Mouse (Mus musculus) heart, postnatal 14 days (tissue): ENCODE measurements around the gene Gse1. TPM values are rescaled to one million over a fixed set of nuclear protein-coding genes. Genes with fewer than 3 reads are reported as not detected.

Experiments used
- DNase-seq, 2 experiments: peaks; one replicate each; pipeline ENCODE4 v3.0.0; 2021 to 2022
- intact Hi-C: fragments of 180-260 bp; cut with DNase I; formaldehyde crosslinking; loops from one replicate; pipeline ENCODE4 v1.15.1; 2025
- long read RNA-seq, 2 experiments: library from polyadenylated mRNA; stranded (forward); transcript quantifications; one replicate each; pipeline ENCODE4 v2.0.0; 2021
- total RNA-seq, 2 experiments: library from RNA; stranded (reverse); gene quantifications; 2 replicates each; pipeline ENCODE4 v1.2.3; 2021

Gse1 gene
- total RNA-seq, result 10 to 100 TPM; 29.0 to 33.1 TPM
- long read RNA-seq, experiment 1, full-length matches to known transcripts, result 2 of 8 reads
- long read RNA-seq, experiment 1, partial matches to known transcripts, result 2 of 8 reads
- long read RNA-seq, experiment 1, other reads (novel, unspliced or antisense), result 4 of 8 reads
- long read RNA-seq, experiment 2, full-length matches to known transcripts, result 1 of 10 reads
- long read RNA-seq, experiment 2, partial matches to known transcripts, result 3 of 10 reads
- long read RNA-seq, experiment 2, other reads (novel, unspliced or antisense), result 6 of 10 reads

- DNase-seq, result peak; percentile 88 to 89
- intact Hi-C loops, result loop anchor here (1.0 kb wide), 1 partner anchor 49 kb away; no protein-coding TSS in a partner anchor
These were observed at the start of gene Gse1 for GRCm38 (mm10) chr8:120227891-120228591. TSS of gene Gse1 (plus strand) at chr8:120228456.

GRCm38 (mm10) chr8:120179027-120179431 lies 49.2 kb upstream of the Gse1 start:
- intact Hi-C loops, result loop anchor here (1.0 to 10.0 kb wide), 7 partner anchors 33 to 418 kb away; partner anchors contain the start of gene Gse1
- DNase-seq, result peak; percentile 92 to 95

- no peak for DNase-seq
- intact Hi-C loops, result no loop called here
These were observed 47.7 kb upstream of the Gse1 start for GRCm38 (mm10) chr8:120180445-120180970.

GRCm38 (mm10) chr8:120181274-120181673 lies 47.0 kb upstream of the Gse1 start:
- intact Hi-C loops, result no loop called here

GRCm38 (mm10) chr8:120181861-120182414 lies 46.3 kb upstream of the Gse1 start:
- no peak for DNase-seq
- intact Hi-C loops, result no loop called here

More at GRCm38 (mm10) chr8:120181274-120181673, 47.0 kb upstream of the Gse1 start:
- DNase-seq, result no peak

GRCm38 (mm10) chr8:120184366-120184765 lies 43.9 kb upstream of the Gse1 start:
- DNase-seq, result peak; percentile 58 to 71
- intact Hi-C loops, result no loop called here

- DNase-seq, result peak; percentile 72 to 73
These were observed 43.1 kb upstream of the Gse1 start for GRCm38 (mm10) chr8:120184850-120185792.

GRCm38 (mm10) chr8:120186454-120186853 lies 41.8 kb upstream of the Gse1 start:
- intact Hi-C loops, result loop anchor here (5.0 kb wide), 1 partner anchor 181 kb away; no protein-coding TSS in a partner anchor
- peak; percentile 64 to 65 for DNase-seq

More at GRCm38 (mm10) chr8:120184850-120185792, 43.1 kb upstream of the Gse1 start:
- intact Hi-C loops, result loop anchor here (5.0 kb wide), 1 partner anchor 182 kb away; no protein-coding TSS in a partner anchor

GRCm38 (mm10) chr8:120188510-120188909 lies 39.7 kb upstream of the Gse1 start:
- DNase-seq, result peak; percentile 79 to 87
- intact Hi-C loops, result loop anchor here (5.0 kb wide), 1 partner anchor 179 kb away; no protein-coding TSS in a partner anchor

GRCm38 (mm10) chr8:120189440-120189839 lies 38.8 kb upstream of the Gse1 start:
- intact Hi-C loops, result loop anchor here (5.0 kb wide), 1 partner anchor 178 kb away; no protein-coding TSS in a partner anchor
- DNase-seq, result no peak

- no peak for DNase-seq
- intact Hi-C loops, result no loop called here
These were observed 38.0 kb upstream of the Gse1 start for GRCm38 (mm10) chr8:120190107-120190809.

GRCm38 (mm10) chr8:120190810-120191413 lies 37.3 kb upstream of the Gse1 start:
- peak; percentile 98 to 99 for DNase-seq
- intact Hi-C loops, result no loop called here

GRCm38 (mm10) chr8:120191633-120192032 lies 36.6 kb upstream of the Gse1 start:
- DNase-seq, result no peak
- intact Hi-C loops, result no loop called here

GRCm38 (mm10) chr8:120192118-120192517 lies 36.1 kb upstream of the Gse1 start:
- intact Hi-C loops, result no loop called here
- no peak for DNase-seq

GRCm38 (mm10) chr8:120201351-120201750 lies 26.9 kb upstream of the Gse1 start:
- no peak for DNase-seq
- intact Hi-C loops, result no loop called here

- intact Hi-C loops, result no loop called here
- DNase-seq, result peak in 1 of 2 experiments; percentile 59
These were observed 25.7 kb upstream of the Gse1 start for GRCm38 (mm10) chr8:120202546-120202945.

- peak; percentile 66 to 70 for DNase-seq
- intact Hi-C loops, result no loop called here
These were observed 23.4 kb upstream of the Gse1 start for GRCm38 (mm10) chr8:120204736-120205360.

GRCm38 (mm10) chr8:120205916-120206315 lies 22.3 kb upstream of the Gse1 start:
- DNase-seq, result no peak
- intact Hi-C loops, result no loop called here
